Mouse (Mus musculus) ZHBTc4 (cell line): ENCODE measurements around the gene Fbxl13.
A peak's percentile ranks its signal among the peaks of the same experiment; 100 is the strongest.

Experiments
- DNase-seq: peaks from one replicate; pipeline ENCODE4 v3.0.0-alpha.2; 2011; ENCODE audit warnings: low read depth, low spot score

Gene Fbxl13

GRCm38 (mm10) chr5:21485197-21485829 lies 160.1 kb downstream of the Fbxl13 start:
- no peak for DNase-seq

- DNase-seq: no peak
Observed at GRCm38 (mm10) chr5:21483275-21483674, 162.2 kb downstream of the Fbxl13 start.

- DNase-seq: peak; percentile 11
Observed at GRCm38 (mm10) chr5:21482446-21483222, 162.8 kb downstream of the Fbxl13 start.

GRCm38 (mm10) chr5:21481521-21481920 lies 163.9 kb downstream of the Fbxl13 start:
- no peak for DNase-seq

GRCm38 (mm10) chr5:21479746-21480145 lies 165.7 kb downstream of the Fbxl13 start:
- DNase-seq: no peak

- no peak for DNase-seq
Observed at GRCm38 (mm10) chr5:21478428-21478827, 167.0 kb downstream of the Fbxl13 start.

- no peak for DNase-seq
Observed at GRCm38 (mm10) chr5:21468100-21468499, 177.3 kb downstream of the Fbxl13 start.

GRCm38 (mm10) chr5:21467387-21467786 lies 178.0 kb downstream of the Fbxl13 start:
- DNase-seq: no peak

GRCm38 (mm10) chr5:21440833-21441530 lies 204.5 kb downstream of the Fbxl13 start:
- DNase-seq: no peak

- no peak for DNase-seq
Observed at GRCm38 (mm10) chr5:21439446-21440110, 205.9 kb downstream of the Fbxl13 start.

- DNase-seq: no peak
Observed at GRCm38 (mm10) chr5:21438428-21438827, 207.0 kb downstream of the Fbxl13 start.

GRCm38 (mm10) chr5:21436471-21436975 lies 208.9 kb downstream of the Fbxl13 start:
- no peak for DNase-seq

- no peak for DNase-seq
Observed at GRCm38 (mm10) chr5:21434148-21434929, 211.1 kb downstream of the Fbxl13 start.
